Mouse (Mus musculus) C2C12 (cell line): ENCODE data around the gene Pex7. TPM values are rescaled to one million over a fixed set of nuclear protein-coding genes. Genes with fewer than 3 reads are reported as not detected.

Source experiments
- H3K27me3 ChIP-seq: one replicate; pipeline ENCODE4 v1.6.1; 2011; ENCODE audit not compliant: control insufficient read depth, insufficient read depth, insufficient read length
- H3K36me3 ChIP-seq: one replicate; pipeline ENCODE4 v1.6.1; 2011; ENCODE audit not compliant: control insufficient read depth, insufficient read depth
- H3K4me3 ChIP-seq: one replicate; pipeline ENCODE4 v1.5.1; 2011; ENCODE audit warnings: mild to moderate bottlenecking, control low read depth; ENCODE audit not compliant: poor library complexity, insufficient read depth, severe bottlenecking
- H3K79me2 ChIP-seq: one replicate; pipeline ENCODE4 v1.6.1; 2011; ENCODE audit not compliant: control insufficient read depth, insufficient read depth
- H3K79me3 ChIP-seq: one replicate; pipeline ENCODE4 v1.6.1; 2011; ENCODE audit warnings: low read depth, control low read depth
- H3ac ChIP-seq: one replicate; pipeline ENCODE3; 2011; ENCODE audit warnings: low read depth; ENCODE audit not compliant: control insufficient read depth, insufficient read length
- CEBPB ChIP-seq: IDR thresholded peaks from one replicate; pipeline ENCODE4 v1.6.1; 2011; ENCODE audit warnings: low read depth, mild to moderate bottlenecking, control low read depth, moderate library complexity
- CTCF ChIP-seq: IDR thresholded peaks from one replicate; pipeline ENCODE4 v1.5.1; 2011; ENCODE audit not compliant: control insufficient read depth, insufficient read depth, insufficient read length
- FOSL1 ChIP-seq: IDR thresholded peaks from one replicate; pipeline ENCODE4 v1.8.0; 2011; ENCODE audit warnings: mild to moderate bottlenecking, low read length; ENCODE audit not compliant: poor library complexity, insufficient read depth, severe bottlenecking
- MAX ChIP-seq: IDR thresholded peaks from one replicate; pipeline ENCODE4 v1.6.1; 2011; ENCODE audit warnings: mild to moderate bottlenecking, control low read depth
- MYOD1 ChIP-seq: IDR thresholded peaks from one replicate; pipeline ENCODE4 v1.6.1; 2011; ENCODE audit warnings: low read depth; ENCODE audit not compliant: control insufficient read depth, insufficient read length
- MYOG ChIP-seq: IDR thresholded peaks from one replicate; pipeline ENCODE4 v1.6.1; 2011; ENCODE audit not compliant: control insufficient read depth, insufficient read length; ENCODE audit errors: extremely low read depth
- USF1 ChIP-seq: IDR thresholded peaks from one replicate; pipeline ENCODE4 v1.6.1; 2011; ENCODE audit warnings: low read depth, mild to moderate bottlenecking, control low read depth, moderate library complexity
- polyA plus RNA-seq: library from polyadenylated mRNA; unstranded; fragments of >200 nt; fragmentation: generic; extraction: Trizol; gene quantifications from one replicate; pipeline ENCODE4 v1.2.1, GENCODE M21; 2012; ENCODE audit warnings: missing spikeins

Pex7 gene
- polyA plus RNA-seq, 1 experiment, result 5.0 TPM

DNA sequence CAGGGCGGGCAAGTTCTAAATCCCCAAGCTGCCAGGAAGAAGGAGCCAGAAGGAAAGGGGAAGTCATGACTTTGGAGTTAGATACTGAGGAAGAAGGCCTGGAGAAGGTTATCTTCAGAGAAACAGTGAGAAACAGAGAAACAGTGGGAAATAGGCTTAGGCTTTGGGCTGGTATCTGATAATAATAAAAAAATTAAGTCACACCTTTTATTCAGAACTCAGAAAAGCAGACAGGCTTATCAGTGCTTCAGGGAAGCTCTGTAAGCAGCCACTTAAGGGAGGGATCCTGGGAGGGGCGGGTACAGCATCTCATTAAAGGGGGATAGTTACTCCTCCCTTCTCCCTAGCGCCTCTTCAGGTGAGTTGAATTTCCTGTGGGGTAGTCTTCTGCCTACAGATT, 86.5 kb downstream of the Pex7 start:
- H3K27me3 ChIP-seq, result peaks cover 28% of the 10 kb centered on the region
- H3ac ChIP-seq, result no peak overlapping the region
- H3K79me2 ChIP-seq, result no peaks in the 10 kb centered on the region
- TF ChIP-seq CTCF (no peak), USF1 (no peak), MYOD1 (no peak), MAX (no peak), CEBPB (no peak), FOSL1 (no peak), MYOG (no peak)
- no peaks in the 10 kb centered on the region for H3K79me3 ChIP-seq
- no peak overlapping the region for H3K4me3 ChIP-seq
- H3K36me3 ChIP-seq, result no peaks in the 10 kb centered on the region

DNA sequence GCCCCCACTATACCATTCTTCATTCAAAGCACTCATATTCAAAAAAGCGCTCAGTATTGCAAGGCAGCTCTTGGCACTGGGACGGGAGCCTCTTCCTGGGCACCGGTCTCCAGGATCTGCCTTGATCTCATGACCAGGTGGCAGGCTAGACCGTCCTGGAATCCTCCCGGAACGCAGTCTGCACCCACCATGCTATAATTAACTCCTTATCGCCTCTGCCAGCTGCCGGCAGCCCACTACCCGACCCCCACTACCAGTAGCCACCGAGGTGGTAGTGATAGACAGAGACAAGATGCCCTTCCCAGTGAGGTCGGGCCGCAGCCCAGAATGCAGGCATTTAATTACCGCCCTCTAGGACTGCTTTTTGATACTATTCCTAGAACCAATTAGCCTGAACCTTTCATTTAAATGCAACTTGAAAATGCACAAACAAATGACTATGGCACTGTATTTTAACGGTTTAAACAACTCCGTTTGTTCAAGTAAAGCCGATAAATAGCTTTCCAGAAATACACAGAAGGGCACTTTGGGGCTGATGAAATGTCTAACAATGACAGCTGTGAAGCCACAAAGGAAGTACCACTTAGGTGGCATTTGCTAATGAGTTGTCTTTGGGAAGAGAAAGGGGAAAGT, 88.7 kb downstream of the Pex7 start:
- H3K36me3 ChIP-seq, result no peaks in the 10 kb centered on the region
- no peak overlapping the region for H3ac ChIP-seq
- H3K79me3 ChIP-seq, result no peaks in the 10 kb centered on the region
- H3K27me3 ChIP-seq, result peaks cover 24% of the 10 kb centered on the region
- H3K4me3 ChIP-seq, result no peak overlapping the region
- no peaks in the 10 kb centered on the region for H3K79me2 ChIP-seq
- TF ChIP-seq USF1 (no peak), FOSL1 (no peak)

DNA sequence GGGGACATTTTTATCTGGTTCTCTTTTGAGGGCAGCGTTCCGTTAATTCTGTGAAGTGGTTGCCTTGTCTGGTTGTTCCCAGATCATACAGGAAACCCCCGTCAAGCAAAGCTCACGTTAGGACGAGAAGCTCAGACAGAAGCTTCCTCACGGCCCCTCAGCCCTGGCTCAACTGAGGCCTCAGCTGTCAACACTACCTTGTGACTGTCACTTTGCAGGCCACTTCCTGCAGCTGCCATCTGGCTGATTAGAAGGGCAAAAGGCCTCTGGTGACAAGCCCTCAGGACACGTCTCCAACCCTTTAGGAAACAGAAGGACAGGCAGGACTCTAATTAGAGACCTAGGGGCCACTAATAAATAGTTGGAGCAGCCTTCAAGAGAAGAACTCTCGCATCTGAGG, 92.1 kb downstream of the Pex7 start:
- Histone ChIP-seq H3ac (no peak overlapping the region), H3K79me3 (no peaks in the 10 kb centered on the region), H3K36me3 (no peaks in the 10 kb centered on the region), H3K27me3 (peaks cover 26% of the 10 kb centered on the region), H3K79me2 (no peaks in the 10 kb centered on the region), H3K4me3 (no peak overlapping the region)
- TF ChIP-seq CTCF (no peak), USF1 (no peak), MAX (no peak), CEBPB (no peak), MYOD1 (no peak), MYOG (no peak), FOSL1 (no peak)

DNA sequence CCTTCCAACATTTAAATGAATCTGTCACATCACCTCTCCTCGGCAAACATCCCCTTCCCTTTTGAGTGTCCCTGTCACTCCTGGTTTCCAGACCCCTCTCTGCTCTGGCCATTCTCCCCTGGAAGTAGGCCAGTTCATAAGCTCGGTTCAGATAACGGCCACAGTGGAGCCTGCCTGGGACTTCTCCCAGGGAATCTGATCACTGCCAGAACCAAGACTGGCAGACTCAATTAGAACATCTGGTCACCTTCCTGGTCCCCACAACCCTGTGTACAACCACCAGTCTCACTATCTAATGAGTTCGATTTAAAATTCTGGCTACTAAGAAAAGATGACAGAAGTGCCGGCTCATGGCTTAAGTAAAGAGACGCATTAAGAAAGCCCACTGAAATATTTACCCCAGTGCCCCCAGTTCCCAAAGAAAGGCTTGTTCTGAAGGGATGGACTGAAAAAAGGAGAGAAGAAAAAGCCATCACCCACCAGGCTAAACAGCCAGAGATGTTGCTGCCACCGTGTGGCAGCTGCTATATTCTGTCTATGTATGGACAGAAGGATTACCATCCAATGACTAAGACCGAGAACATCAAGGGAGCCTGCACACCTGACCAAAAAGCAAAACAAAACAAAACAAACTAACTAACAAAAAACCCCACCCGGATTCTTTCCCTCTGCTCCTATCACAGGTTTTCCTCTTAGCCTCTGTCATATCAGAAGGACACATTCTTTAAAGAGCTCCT, 95.9 kb downstream of the Pex7 start:
- Histone ChIP-seq H3K79me3 (no peaks in the 10 kb centered on the region), H3K27me3 (peaks cover 14% of the 10 kb centered on the region), H3K36me3 (no peaks in the 10 kb centered on the region), H3ac (no peak overlapping the region), H3K79me2 (no peaks in the 10 kb centered on the region), H3K4me3 (no peak overlapping the region)
- TF ChIP-seq MYOG (no peak), CEBPB (no peak), MYOD1 (no peak), USF1 (no peak), FOSL1 (no peak), MAX (no peak), CTCF (no peak)

DNA sequence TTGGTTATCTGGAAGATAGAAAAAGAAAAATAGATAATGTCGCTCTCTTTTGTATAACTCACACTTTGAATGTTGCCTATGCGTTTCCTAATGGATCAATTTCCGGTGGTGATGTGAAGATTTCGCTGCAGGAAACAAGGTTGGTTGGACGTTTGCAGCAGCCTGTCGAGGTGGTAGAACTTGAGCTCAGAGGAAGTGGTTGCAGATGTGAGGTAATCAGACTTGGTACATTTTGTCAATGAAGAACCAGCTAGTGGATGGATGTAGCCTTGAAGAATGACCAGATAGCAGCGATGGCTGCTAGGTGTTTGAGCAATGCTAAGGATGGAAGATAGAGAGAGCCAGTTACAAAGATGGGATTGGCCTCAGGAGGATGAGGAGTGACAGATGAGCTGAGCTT, 102.7 kb downstream of the Pex7 start:
- H3ac ChIP-seq, result no peak overlapping the region
- H3K4me3 ChIP-seq, result no peak overlapping the region
- TF ChIP-seq USF1 (no peak), MYOG (no peak), MAX (no peak), FOSL1 (no peak), CEBPB (no peak), MYOD1 (no peak), CTCF (no peak)
- H3K79me3 ChIP-seq, result no peaks in the 10 kb centered on the region
- H3K36me3 ChIP-seq, result no peaks in the 10 kb centered on the region
- no peaks in the 10 kb centered on the region for H3K79me2 ChIP-seq
- H3K27me3 ChIP-seq, result peaks cover 8% of the 10 kb centered on the region

Other genes with a start within 250 kb of the Pex7 start
- not detected for gene Il20ra, start 195.1 kb downstream of the Pex7 start, polyA plus RNA-seq
- not detected for gene Slc35d3, start 56.2 kb downstream of the Pex7 start, polyA plus RNA-seq
- 0.55 TPM for gene Map3k5, start 26.8 kb upstream of the Pex7 start, polyA plus RNA-seq
- gene Map7, start 240.8 kb upstream of the Pex7 start, polyA plus RNA-seq, result 0.12 TPM